Mouse (Mus musculus) liver, adult 2 months (tissue): Measurements from ENCODE around the gene Gm45208.

Source experiments
- CTCF ChIP-seq: fragments of 200-500 bp; IDR thresholded peaks from 2 replicates; pipeline ENCODE4 v1.5.1; 2011; ENCODE audit warnings: low read depth, low read length, control low read depth
- POLR2A ChIP-seq: fragments of 200-500 bp; IDR thresholded peaks from 2 replicates; pipeline ENCODE4 v1.6.1; 2011; ENCODE audit warnings: low read length, control low read depth; ENCODE audit not compliant: insufficient read depth; ENCODE audit errors: extremely low read depth

- no peak for TF ChIP-seq CTCF
- no peak for TF ChIP-seq POLR2A
Observed at GRCm38 (mm10) chrX:7690486-7690885, 31.6 kb upstream of the Gm45208 start.
